Mouse (Mus musculus) frontal cortex, adult (tissue): ENCODE data around the gene Zbtb7a.

Source experiments
- ATAC-seq: cut with Nextera tagmentation; 2 replicates; pipeline ENCODE4 v1.9.2; 2017; ENCODE audit warnings: mild to moderate bottlenecking, moderate library complexity, mixed read lengths; ENCODE audit not compliant: low TSS enrichment

Zbtb7a gene

GRCm38 (mm10) chr10:81190236-81190911, 55.4 kb downstream of the Zbtb7a start:
- no peak for ATAC-seq

GRCm38 (mm10) chr10:81190912-81191321, 55.9 kb downstream of the Zbtb7a start:
- ATAC-seq, result no peak

GRCm38 (mm10) chr10:81191342-81191982, 56.4 kb downstream of the Zbtb7a start:
- ATAC-seq, result no peak

DNA sequence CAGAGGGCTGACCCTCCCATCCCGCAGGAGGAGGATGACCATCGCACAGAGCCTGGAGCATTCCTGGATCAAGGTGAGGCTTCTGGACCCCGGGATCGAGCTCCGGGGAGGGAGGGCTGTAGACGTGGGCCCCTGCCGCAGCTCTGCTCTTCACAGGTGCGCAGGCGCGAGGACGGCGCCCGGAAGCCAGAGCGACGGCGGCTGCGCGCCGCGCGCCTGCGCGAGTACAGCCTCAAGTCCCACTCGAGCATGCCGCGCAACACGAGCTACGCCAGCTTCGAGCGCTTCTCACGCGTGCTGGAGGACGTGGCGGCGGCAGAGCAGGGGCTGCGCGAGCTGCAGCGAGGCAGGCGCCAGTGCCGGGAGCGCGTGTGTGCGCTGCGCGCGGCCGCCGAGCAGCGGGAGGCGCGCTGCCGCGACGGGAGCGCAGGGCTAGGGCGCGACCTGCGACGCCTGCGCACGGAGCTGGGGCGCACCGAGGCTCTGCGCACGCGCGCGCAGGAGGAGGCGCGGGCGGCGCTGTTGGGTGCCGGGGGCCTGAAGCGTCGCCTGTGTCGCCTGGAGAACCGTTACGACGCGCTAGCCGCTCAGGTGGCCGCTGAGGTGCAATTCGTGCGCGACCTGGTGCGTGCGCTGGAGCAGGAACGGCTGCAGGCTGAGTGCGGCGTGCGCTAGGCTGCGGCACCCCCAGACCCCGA, 57.4 kb downstream of the Zbtb7a start:
- peak; percentile 78 for ATAC-seq

DNA sequence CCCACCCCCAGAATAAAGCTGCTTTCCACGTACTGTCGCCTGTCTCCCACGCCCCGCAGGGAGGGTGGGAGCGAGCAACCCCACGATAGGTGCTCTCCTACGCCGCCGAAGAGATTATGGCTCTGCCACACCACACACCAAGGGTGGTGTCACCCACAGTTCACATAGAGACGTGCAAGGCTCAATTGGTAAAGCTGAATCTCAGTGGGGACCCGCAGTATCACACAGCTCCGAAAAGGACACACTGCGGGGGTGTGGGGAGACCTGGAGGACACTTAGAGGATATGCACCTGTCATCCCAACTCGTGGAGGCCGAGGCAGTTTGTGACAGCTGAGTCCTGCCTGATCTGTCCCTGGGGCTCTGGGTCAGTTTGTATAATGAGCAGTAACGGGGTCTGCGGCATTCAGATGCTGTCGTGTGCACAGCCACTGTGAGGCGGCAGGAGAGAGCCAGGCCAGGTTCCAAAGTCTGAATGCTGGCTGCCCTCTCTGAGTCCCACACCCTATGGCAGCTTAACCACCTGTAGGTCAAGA, 58.0 kb downstream of the Zbtb7a start:
- peak; percentile 39 for ATAC-seq

- no peak for ATAC-seq
Observed at GRCm38 (mm10) chr10:81193991-81194774, 59.2 kb downstream of the Zbtb7a start.

DNA sequence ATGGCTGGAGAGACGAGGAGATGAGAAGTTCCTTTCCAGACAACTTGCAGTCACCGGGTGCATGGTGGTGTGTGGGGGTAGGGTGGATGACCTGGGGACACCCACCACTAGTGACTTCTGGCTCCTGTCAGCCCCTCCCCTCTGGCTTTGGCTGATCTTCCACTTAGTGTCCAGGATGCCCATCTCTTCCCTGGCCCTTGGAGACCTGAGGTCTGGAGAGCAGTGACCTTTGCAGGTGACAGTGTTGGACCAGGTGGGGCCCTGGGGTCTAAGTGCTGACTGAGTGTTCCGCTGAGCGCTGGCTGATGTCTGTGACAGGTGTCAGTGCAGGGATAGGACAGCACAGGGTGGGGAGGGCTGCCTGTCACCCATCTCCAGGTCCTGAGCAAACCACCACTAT, 60.3 kb downstream of the Zbtb7a start:
- no peak for ATAC-seq

DNA sequence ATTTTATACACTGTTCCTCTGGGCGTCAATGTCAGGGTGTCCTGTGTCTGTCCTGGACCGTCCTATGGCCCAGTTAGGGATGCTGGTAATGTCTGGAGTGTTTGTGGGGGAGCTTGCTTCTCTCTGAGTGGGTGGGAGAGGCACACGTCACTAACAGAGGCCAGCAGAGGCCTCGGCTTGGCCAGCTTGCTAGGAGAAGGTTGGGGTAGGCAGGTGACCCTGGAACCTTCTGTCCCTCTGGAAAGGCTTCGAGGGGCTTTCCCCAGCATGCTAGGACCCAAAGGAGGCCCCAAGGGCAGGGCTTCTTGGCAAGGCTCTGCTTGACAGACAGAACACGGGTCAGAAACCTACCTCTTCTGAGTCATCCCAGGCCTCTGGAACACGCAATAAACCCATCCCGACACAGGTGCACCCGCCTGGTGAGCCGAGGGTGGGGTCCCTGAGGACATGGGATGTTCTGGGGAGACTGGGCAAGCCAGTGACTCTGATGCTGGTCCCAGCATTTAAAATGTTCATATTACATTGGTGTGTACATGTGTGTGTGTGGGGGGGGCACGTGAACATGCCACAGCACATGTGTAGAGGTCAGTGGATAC, 61.5 kb downstream of the Zbtb7a start:
- ATAC-seq, result no peak

- no peak for ATAC-seq
Observed at GRCm38 (mm10) chr10:81197305-81197704, 62.3 kb downstream of the Zbtb7a start.

GRCm38 (mm10) chr10:81198230-81198629, 63.2 kb downstream of the Zbtb7a start:
- ATAC-seq, result no peak

- no peak for ATAC-seq
Observed at GRCm38 (mm10) chr10:81198990-81199389, 64.0 kb downstream of the Zbtb7a start.

- ATAC-seq, result no peak
Observed at GRCm38 (mm10) chr10:81200141-81200540, 65.1 kb downstream of the Zbtb7a start.

- ATAC-seq, result no peak
Observed at GRCm38 (mm10) chr10:81200605-81201287, 65.7 kb downstream of the Zbtb7a start.

DNA sequence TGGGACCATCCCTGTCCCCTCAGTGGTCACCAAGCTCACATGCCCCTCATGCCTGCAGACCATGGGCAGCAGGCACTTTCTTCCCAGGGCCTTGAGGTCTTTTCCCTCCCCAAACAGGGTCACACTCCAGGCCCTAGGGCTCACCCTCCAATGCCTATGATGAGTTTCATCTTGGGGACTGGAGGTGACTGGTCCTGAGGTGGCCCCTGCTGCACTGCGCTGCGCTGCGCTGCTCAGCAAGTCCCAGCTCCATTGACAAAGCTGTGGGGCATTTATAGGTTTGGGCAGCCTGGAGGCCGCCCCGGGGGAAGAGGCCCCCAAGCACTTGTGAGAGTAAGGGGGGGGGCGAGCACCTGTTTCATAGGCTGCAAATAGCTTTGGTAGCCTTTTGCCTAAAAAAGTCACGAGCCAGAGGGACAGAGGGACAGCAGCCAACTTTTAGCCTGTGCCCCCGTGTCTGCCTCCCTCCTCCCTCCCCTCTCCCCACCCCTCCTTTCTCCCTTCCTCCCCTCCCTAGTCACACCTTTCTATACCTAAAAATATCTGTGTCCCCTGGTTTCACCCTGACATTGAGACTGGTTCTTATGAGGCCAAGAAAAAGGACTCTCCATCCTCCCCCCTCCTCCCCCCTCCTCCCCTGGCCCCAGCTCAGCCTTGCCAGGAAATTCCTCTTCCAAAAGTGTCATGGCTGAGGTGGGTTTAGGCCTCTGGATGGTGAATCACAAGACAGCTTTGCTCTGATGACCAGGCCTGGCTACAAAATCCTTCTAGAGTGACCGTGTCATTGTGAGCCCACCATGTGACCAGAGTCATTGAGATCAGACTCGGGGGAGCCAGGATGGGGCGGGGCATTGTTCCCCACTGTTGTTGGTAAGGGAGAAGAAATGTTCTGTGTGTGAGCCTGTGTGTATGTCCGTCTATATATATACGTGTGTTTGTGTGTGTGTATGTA, 67.1 kb downstream of the Zbtb7a start, which contains the start of gene Nmrk2:
Nmrk2 (minus strand) TSS at position 245 of the 952 bp plus-strand sequence.
- ATAC-seq, result no peak
